Mouse (Mus musculus) liver, postnatal 0 days (tissue): ENCODE results near the gene Uchl3.

Experiments used
- CTCF ChIP-seq: sonication (generic); IDR thresholded peaks from 2 replicates; pipeline ENCODE4 v1.5.1; 2016; ENCODE audit warnings: antibody characterized with exemption, low read depth
- EP300 ChIP-seq: IDR thresholded peaks from 2 replicates; pipeline ENCODE4 v1.6.1; 2016; ENCODE audit warnings: antibody characterized with exemption, low read depth, mild to moderate bottlenecking

DNA sequence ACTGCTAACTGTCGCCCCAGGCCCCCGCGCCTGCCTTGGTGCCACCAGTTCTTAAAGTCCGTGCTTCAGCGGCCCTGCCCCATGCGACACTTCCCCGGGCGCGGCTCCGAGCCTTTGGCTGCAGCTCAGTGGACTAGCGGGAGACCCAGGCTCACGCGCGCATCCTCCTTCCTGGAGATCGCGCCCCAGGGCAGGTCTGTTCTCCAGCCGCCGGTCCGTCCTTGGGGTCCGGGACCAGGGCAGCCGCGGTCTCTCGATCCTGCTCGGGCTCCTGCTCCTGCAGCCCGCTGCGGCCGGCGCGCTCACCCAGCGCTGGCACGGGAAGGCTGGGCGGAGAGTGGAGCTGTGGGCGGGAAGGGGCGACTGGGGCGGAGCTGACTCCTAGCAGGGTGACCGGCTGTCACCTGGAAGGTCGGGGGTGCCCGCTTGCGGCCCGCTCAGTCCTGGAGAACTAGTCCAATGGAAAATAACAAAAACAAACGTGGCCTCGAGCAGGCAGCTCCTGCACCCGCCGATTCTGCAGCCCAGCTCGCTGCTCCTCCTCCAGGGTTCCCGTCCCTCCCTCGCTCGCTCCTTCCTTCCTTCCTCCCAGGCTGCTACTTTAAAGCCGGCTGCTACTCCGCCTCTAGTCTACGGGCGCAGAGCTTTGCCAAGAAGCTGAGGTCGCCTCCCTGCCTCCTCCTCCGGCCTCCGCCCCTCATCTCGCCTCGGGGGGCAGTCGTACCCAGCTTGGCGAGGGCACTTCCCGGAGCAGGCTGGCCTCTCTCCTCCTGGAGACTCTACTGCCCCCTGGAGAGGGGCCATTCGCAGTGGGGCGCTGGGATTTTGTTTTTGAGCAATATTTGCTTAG, 45.0 kb upstream of the Uchl3 start, which contains the start of gene Tbc1d4:
- TF ChIP-seq CTCF: peak; percentile 69
- no peak for TF ChIP-seq EP300
